Mouse (Mus musculus): ENCODE results near the gene Pnpo.

Pnpo gene

GRCm38 (mm10) chr11:96943746-96944304 is at the start of gene Pnpo:
Gene Pnpo (minus strand): TSS chr11:96943986.
- DNase-seq, result peak; percentile 94 to 98

- no peak for DNase-seq
Observed at GRCm38 (mm10) chr11:96992722-96993311, 49.0 kb upstream of the Pnpo start.

GRCm38 (mm10) chr11:96991501-96991900 is 47.7 kb upstream of the Pnpo start:
- no peak for DNase-seq

GRCm38 (mm10) chr11:96987873-96988655 is 44.3 kb upstream of the Pnpo start:
- peak in 1 of 2 experiments; percentile 9 for DNase-seq

- no peak for DNase-seq
Observed at GRCm38 (mm10) chr11:96986463-96986862, 42.7 kb upstream of the Pnpo start.

- DNase-seq, result no peak
Observed at GRCm38 (mm10) chr11:96984903-96985302, 41.1 kb upstream of the Pnpo start.

- DNase-seq, result no peak
Observed at GRCm38 (mm10) chr11:96982859-96983258, 39.1 kb upstream of the Pnpo start, which contains the start of gene Sp2. Gene Sp2 (minus strand): TSS chr11:96982959.

GRCm38 (mm10) chr11:96982355-96982754 is 38.6 kb upstream of the Pnpo start:
- peak; percentile 79 to 91 for DNase-seq

- DNase-seq, result no peak
Observed at GRCm38 (mm10) chr11:96981461-96981860, 37.7 kb upstream of the Pnpo start.

- DNase-seq, result no peak
Observed at GRCm38 (mm10) chr11:96980021-96980420, 36.2 kb upstream of the Pnpo start.

- DNase-seq, result no peak
Observed at GRCm38 (mm10) chr11:96979329-96979728, 35.5 kb upstream of the Pnpo start.

- no peak for DNase-seq
Observed at GRCm38 (mm10) chr11:96978401-96979246, 34.8 kb upstream of the Pnpo start.

- peak; percentile 97 to 100 for DNase-seq
Observed at GRCm38 (mm10) chr11:96977606-96978400, 34.0 kb upstream of the Pnpo start.

- DNase-seq, result peak; percentile 85 to 93
Observed at GRCm38 (mm10) chr11:96976911-96977591, 33.3 kb upstream of the Pnpo start.

GRCm38 (mm10) chr11:96976379-96976687 is 32.5 kb upstream of the Pnpo start:
- no peak for DNase-seq

GRCm38 (mm10) chr11:96975511-96976378 is 32.0 kb upstream of the Pnpo start:
- DNase-seq, result peak in 1 of 2 experiments; percentile 35

- DNase-seq, result no peak
Observed at GRCm38 (mm10) chr11:96974813-96975212, 31.0 kb upstream of the Pnpo start.

- no peak for DNase-seq
Observed at GRCm38 (mm10) chr11:96973426-96973964, 29.7 kb upstream of the Pnpo start.

- no peak for DNase-seq
Observed at GRCm38 (mm10) chr11:96972906-96973305, 29.1 kb upstream of the Pnpo start.

GRCm38 (mm10) chr11:96970341-96970740 is 26.6 kb upstream of the Pnpo start:
- DNase-seq, result no peak

Measured in kidney, postnatal 36 days (tissue).